Mouse (Mus musculus) heart, adult 8-10 months (tissue): ENCODE measurements around the gene Nos1ap. TPM values are rescaled to one million over a fixed set of nuclear protein-coding genes. Genes with fewer than 3 reads are reported as not detected.
A peak's percentile ranks its signal among the peaks of the same experiment; 100 is the strongest.

Source experiments
- DNase-seq: peaks from one replicate; pipeline ENCODE4 v3.0.0; 2022; ENCODE audit warnings: low spot score
- total RNA-seq, 4 experiments: library from RNA; stranded (reverse); gene quantifications; 2 replicates each; pipeline ENCODE4 v1.2.4; 2022

Nos1ap gene
- total RNA-seq, 4 experiments from 2014 or later = 22.5 to 27.8 (median 25.2) TPM

DNA sequence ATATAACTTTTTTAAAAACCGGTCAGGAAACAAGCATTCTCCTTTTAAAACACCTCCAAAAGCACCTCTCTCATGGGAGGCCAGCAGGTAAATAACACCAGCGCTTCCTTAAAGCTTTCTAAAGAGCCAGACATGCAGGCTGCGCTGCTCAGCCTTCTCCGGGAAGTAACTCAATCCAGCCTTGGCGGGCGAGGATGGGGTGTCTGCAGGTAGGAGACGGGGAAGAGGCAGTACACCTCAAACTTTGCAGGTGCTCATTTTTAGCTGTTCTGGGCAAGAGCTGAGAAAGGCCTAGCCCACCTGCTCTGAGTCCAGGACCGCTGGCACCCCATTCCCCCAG lies 812 bp downstream of the Nos1ap start:
- no peak for DNase-seq

DNA sequence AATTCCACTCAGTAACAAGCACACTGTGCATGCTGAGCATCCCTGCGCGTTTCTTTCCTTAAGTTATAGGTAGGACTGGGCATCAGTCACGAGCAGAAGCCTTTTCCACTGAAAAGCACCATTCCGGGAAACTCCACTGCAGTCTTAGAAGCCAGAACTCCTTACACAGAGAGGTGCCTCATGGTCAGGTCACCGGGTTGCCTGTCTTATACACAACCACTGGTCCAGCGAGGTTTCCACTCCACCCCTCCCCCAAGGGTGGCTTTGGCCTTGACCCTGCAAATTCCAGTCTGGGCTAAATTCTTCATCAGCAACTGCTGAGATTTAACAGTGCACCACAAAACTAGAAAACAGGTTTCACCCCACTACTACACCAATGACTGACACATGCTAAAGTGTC lies 1.3 kb downstream of the Nos1ap start:
- no peak for DNase-seq

DNA sequence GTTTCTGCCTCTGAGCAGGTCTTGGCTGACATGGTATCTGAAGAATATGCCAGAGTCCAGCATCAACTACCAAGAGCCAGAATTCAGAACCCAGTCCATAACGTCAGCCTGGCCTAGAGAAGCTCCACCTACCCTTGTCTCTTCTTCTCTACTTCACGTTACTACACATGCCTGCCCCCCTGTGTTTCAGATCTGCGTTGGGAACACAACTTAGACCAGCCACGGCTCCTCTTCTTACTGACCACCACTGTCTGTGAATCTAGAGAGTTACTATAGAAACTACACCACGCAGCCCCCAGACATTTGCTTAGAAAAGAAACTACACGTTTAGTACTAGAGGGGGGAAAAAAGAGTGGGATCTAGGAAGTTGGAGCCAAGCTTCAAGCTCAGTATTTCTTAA lies 2.9 kb downstream of the Nos1ap start:
- DNase-seq = no peak

DNA sequence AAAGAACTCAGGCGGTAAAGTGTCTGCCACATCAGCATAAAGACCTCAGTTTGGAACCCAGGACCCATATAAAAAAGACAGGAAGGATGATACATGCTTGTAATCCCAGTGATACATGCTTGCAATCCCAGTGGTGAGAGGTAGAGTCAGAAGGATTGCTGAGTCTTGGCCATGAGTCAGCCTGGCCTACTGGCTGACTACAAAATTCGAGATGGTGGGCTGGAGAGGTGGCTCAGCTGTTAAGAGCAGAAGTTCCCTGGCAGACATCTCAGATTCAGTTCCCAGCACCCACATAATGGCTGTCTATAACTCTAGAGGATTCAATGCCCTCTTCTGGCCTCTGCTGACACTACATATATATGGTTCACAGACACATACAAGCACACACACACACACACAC lies 5.7 kb downstream of the Nos1ap start:
- no peak for DNase-seq

DNA sequence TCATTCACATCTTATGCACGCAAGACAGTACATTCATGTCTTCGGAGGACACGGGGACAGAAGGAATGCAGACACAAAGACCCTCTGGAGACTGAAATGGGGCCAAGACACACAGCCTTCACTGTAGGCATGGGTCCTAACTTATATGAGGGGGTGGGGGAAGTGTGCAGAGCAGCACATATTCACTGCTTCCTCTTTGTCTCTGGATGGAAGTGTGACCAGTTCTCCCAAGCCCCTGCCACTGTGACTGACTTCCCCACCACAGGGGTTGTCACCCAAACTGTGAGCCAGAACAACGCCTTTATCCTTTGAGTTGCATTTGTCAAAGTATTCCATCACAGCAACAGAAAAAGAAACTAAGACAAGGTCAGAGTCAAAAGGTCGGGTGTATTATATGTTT lies 7.3 kb downstream of the Nos1ap start:
- no peak for DNase-seq

DNA sequence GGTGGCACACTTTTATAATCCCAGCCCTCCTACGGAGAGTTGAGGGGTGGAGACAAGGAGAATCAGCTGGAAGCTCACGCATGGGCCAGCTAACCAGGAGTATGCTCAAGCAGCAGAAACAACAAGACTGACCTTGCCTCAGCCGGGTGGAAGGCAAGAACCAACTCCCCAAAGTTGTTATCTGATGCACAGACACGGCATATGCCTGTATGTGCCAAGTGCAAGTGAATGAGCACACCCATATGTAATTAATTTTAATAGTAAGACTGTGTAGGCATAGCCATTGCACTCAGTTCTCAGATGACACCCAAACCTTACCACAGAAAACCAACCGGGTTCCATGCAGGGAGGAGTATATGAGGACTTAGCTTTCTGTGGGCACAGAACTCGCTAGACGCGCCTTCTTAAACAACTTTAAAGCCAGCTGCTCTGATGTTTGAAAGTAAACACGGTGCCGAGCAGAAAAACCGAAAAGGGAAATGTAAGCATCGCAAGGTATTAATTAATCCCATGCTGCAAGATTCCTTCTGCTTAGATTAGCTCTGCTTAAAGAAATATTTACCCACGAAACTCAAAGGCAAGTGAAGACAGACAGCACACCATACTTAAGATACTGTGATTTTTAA lies 9.1 kb downstream of the Nos1ap start:
- DNase-seq = no peak

DNA sequence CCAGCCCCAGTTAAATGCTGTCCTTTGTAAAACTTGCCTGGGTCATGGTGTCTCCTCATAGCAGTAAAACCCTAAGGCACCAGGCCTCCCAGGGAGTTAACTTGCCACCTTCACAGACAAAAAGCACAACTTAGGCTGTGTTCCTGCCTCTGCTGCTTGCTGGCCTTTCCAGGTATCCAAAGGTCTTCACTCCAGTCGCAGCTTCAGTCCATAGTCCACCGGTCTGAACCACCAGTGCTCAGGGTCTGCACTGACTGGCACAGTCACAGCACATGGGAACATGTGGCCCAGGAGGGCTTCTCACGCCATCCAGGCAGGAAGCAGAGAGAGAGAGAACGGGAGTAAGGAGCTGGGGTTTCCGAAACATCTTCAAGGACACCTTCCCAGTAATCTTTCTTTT lies 10.2 kb downstream of the Nos1ap start:
- no peak for DNase-seq

DNA sequence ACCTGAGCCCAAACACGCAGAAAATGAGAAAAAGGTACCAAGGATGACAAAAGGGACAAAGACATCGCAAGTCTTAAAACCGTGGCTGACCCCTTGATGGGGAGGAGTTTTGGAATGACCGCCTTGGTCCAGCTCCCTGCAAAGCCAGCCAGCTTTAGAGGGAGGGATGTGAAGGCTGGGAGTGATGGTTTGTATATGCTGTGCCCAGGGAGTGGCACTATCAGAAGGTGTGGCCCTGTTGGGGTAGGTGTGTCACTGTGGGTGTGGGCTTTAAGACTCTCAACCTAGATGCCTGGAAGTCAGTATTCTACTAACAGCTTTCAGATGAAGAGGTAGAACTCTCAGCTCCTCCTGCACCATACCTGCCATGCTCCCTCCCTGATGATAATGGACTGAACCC lies 10.6 kb downstream of the Nos1ap start:
- DNase-seq = no peak

DNA sequence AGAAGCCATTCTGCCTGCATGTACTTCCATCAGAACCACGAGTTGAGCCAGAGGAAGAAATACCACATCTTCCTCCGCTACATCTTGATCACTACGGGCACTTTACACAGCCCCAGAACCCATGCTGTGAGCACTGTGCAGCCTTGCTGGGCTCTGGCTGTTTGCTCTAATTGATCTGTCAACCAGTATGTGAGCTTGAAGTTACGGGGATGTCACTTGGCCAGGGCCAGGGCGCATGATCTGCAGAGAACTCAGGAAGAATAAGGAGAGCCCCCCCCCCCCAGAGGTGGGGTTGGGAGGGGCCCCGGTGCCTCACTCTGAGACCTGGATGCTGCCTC lies 13.0 kb downstream of the Nos1ap start:
- no peak for DNase-seq

DNA sequence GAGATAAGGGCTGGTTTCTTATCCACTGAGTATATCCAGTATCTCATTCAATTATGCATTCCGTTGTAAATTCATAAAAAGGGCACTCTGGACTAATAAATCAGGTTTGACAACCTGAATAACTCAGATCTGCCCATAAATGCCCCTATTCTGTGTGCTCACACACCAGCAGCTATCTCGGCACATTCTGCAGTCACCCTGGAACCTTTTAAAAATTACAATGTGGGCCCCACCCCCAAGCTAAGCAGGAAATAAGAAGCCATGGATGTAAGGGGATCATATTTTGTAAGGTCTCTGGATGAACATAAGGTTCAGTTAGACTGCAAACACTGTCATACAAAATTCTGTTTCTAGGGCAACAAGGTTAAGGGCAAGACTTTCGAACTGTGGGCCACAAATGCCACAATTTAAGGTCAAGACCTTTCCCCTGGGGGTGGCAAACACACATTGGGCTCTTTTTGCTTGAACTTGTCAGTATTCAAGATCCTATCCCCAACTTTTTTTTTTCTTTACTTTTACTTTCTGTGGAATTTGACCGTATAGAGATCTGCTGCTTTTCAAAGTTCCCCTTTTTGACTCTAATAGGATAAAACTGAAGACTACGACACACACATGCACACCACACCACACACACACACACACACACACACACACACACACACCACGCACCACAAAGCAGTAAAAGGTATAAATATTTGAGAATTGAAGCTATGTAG lies 13.5 kb downstream of the Nos1ap start:
- DNase-seq = no peak

DNA sequence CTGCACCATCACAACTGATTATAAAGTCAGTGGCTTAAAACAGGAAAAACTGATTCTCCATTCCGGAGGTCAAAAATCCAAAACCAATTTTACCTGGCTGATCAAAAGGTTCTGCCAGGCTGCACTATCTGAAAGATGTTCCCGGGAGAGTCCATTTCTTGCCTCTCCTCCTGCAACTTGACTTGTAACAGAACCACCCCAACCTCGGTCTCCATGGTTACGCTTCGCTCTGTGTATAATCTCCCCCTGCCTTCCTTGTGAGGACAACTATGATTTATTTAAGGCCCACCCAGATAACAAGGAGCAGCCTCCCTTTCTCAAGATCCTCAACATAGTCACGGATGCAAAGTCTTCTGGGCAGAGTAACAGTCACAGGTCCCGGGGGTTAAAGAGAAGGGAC lies 16.5 kb downstream of the Nos1ap start:
- no peak for DNase-seq

DNA sequence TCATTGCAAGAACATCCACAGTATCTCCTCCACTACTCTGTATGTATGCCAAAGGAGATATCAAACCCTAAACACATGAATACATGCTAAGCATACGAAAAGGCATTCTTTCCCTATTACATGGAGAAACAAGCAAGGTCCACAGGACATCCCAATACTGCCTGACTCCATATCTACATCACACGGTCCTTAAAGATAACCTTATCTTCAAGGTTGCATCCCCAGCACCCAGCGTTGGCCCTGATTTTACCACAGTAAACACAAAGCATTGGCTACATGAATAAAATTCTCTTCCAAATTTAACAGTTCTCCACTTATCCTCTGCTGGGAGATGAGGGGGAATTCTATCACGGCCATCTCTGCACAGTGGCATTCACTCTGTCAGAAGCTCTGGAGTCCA lies 22.7 kb downstream of the Nos1ap start:
- no peak for DNase-seq

DNA sequence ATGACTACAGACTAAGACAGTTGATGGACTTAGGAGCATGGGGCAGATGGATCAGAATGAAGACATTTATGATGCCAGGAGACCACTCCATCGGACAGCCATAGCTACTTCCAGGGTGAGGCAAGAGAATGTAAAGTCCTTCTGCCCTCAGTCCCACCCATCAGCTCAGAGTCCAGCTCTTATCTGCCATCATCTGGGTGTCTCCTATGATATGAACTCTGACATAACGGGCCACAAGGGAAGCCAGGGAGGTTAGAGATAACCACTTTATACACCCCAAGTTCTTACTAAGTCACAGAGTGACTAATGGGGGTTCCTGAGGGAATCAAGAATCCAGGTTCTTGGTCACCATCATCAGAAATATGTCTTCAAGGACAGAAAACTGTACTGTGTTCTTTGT lies 23.1 kb downstream of the Nos1ap start:
- no peak for DNase-seq

DNA sequence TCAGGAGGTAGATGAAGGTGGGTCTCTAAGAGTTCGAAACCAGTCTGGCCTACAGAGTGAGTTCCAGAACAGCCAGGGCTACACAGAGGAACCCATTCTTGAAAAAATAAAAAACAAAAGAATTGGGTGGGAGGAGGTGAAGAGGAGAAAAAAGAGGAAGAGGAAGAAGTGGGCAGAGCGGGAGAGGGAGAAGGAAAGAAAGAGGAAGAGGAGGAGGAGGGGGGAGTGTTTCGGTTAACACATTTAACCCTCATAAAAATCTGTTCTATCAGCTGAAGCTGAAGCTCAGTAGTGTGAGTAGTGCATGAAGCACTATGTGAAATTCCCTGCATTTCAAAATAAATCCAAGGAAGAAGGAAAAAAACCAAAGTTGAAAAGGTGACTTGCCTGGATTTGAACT lies 24.7 kb downstream of the Nos1ap start:
- no peak for DNase-seq

DNA sequence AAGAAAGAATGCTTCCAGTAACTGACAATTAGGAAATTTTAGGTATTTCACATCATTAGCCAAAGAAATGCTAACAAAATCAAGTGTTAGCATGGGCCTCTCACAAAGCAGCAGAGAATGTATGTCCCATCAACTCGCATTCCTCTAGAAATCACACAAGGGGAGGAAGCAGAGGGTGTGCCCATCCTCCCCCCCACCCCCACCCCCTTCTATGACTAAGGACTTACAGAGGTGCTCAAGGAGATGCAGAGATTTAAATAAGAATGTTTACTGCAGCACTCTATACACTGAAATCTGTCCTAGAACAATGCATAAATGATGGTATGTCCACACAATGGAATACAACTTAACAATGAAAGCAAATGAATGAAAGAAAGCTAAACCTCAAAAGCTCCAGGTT lies 27.2 kb downstream of the Nos1ap start:
- DNase-seq = no peak

DNA sequence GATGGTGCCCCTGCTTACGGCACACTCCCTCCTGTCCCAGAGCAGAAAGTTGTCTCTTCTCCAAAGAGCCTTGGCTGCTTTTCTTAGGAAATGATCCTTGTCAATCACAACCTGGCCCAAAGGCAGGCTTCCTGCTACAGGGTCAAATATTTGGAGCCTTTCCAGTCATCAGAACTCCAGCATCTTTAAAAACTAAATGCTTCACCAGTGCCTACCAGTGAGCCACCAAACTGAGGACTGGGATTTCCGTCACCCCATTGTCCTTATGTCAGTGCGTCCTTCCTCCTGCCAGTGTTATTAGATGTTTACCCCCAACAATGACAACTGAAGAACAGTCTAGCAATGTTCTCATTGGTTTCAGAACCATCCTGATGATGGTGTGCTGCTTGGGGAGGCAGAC lies 28.9 kb downstream of the Nos1ap start:
- no peak for DNase-seq

DNA sequence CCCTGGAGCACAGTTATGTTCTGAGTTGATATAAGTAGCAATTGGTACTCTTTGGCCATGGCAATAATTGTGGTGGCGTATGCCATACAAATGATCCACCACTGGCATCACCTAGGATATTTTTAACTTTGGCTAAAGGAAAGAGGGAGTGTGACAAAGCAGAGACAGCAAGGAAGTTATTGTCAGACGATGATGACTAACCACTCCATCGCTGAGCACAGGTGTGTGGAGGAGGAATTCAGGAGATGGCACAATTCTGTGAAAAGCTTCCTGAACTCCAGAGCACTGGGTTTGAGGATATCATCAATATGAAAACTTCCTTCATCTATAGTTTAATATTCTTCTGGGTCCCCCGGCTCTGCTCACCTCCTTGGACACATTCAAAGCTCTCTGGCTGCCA lies 31.7 kb downstream of the Nos1ap start:
- DNase-seq = no peak

DNA sequence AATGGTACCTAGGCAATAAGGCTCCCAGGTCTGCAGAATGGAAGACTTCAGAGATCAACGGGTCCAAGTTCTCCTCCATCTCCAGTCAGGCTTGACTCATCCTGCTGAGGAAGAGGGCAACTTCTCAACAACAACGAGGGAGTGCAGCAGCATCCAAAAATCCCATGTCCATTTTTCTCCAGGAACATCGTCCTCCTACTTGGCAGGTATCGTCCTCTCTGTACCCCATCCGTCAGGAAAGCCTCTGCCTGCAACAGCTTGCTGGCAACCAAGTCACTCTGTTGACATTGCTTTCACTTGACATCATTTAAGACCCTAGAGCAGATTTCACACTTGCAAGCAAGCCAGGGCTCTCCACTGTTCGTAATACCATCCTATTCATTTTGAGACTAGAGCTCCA lies 33.0 kb downstream of the Nos1ap start:
- no peak for DNase-seq

DNA sequence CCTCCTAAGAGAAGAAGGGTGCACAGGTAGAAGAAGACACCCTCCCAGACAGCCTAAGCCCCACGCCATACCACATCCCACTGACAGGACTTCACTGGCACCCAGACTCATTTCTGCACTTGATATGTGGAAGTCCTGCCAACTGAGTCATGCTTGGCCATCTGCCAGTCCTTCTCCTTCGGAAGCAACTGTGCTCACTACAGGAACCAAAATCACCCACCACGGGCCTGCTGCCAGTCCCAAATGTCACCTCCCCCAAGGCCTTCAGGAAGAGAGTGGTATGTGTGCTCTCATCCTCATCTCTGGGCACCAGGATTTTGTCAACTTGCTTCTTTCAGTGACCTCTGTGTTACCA lies 34.7 kb downstream of the Nos1ap start:
- peak; percentile 88 for DNase-seq

DNA sequence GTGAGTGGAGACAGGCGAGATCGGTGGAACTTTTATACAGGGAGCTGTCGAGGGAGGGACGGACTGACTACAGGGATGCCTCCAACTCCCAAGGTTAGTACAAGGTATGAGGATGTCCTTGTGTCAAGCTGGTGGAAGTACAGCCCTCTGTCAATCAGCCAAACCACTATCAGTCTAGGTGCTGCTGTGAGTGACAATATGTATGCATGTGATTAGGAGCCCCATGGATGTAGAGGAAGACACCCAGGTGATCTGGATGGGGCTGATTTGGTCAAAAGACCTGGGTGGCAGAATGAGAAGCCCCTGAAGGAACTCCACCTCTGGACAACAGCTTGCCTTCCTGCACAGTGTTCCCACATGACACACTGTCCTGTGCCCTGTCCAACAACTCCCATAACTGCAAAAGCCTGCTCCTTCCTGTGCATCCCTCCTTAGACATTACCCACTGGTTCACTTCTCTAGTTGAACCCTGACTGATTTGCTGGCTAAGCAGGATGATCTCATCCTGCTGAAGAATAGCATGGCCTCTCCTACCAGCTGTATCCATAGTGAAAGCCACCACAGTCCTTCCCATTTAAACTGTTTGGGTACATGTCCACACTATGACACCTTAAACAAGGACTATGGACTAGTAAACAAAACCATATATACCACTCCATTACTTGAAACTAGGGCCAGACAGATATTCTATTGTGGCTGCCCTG lies 35.3 kb downstream of the Nos1ap start:
- DNase-seq = no peak

DNA sequence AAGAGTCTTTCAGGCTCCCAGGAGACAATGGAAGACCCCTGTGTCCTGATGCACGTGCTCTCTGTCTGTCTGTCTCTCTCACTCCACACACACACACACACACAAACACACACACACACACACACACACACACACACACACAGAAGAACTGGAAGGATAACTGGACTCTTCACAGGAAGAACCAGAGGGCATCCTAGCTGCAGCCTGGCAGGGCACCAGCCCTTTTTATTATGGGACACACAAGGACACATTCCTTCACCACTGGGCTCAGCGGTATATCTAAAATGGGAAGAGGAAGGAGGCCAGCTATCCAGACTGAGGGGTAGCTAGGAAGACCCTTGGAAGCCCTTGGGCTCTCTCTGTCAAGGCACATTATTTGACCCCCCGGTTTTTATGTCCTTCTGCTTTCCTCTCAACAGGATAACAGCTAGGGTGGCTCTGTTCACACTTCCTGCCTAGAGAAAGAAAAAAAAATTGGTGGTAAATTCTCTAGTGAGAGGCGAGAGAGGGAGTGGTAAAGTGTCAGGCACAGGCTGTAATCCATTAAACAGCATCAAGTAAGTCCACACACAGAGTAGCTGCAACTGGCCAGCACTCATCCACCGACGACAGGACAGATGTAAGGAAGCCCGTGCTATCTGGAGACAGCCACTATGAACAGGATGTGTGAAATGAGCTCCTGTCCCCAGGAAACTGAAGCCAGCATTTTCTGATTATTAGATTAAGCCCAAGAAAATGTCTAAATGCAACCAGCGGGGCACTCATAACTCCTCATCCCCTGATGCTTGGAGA lies 38.8 kb downstream of the Nos1ap start:
- DNase-seq = peak; percentile 42

DNA sequence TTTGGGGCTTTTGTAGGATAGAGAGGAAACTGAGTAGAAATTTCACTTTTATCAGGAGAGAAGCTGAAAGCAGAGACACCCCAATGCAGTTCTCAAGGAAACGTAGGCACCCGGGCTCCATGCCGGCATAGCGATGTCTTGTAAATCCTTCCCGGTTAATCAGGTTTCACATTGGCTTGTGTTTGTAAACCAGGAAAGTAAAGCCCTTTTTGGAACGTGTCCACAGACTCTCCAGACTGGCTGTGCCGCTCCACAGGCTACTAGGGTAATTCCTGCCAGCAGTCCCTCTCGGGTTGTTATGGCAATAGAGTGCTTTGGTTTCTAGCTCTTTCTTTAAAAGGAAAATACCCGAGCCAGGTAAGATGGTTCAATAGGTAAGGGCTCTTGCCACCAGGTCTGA lies 40.6 kb downstream of the Nos1ap start:
- peak; percentile 45 for DNase-seq
